Comparison of ENCODE assay signal across 9 mouse cellular contexts in the genomic region with DNA sequence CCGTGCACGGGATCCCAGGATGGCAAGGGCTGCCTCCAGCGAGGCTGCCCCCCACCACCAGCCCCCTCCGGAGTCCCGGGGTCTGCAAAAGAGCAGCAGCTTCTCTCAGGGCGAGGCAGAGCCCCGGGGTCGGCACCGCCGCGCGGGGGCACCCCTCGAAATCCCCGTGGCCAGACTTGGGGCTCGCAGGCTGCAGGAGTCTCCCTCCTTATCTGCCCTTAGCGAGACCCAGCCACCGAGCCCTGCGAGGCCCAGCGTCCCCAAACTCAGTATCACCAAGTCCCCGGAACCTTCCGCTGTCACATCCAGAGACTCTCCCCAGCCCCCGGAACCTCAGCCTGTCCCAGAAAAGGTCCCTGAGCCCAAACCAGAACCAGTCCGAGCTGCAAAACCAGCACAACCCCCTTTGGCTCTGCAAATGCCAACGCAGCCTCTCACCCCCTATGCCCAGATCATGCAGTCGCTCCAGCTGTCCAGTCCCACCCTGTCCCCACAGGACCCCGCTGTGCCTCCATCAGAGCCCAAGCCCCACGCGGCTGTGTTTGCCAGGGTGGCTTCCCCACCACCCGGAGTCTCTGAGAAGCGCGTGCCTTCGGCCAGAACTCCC. TPM values are rescaled to one million over a fixed set of nuclear protein-coding genes. Genes with fewer than 3 reads are reported as not detected.
DNase-seq lines count a peak whose midpoint lies in the region; ATAC-seq lines count a peak whose summit lies in the region.
"Had no signal": no experiment of that assay in that cellular context is flagged by ENCODE, and none has a peak within 500 bp of the region (broad histone marks: within the 10 kb centered on the region; RNA-seq: fewer than 3 reads in every experiment).

No protein-coding gene starts in this region.

- no peak for DNase-seq in kidney, adult 9 months
- no peak for DNase-seq in right cerebral cortex, postnatal 25 days
- DNase-seq in urinary bladder, adult 18-20 months (ENCODE audit: low spot score in 2 of 2): no peak
- no peak for DNase-seq in urinary bladder, postnatal 4 days (ENCODE audit: low spot score in 2 of 2)

- no peak overlapping the region for H3K27ac ChIP-seq in kidney, embryonic 14.5 days (ENCODE audit: low read depth, low read length)
- no peak overlapping the region for H3K27ac ChIP-seq in embryonic facial prominence, embryonic 12.5 days
- no peak overlapping the region for H3K27ac ChIP-seq in hindbrain, embryonic 13.5 days
- no peak overlapping the region for H3K27ac ChIP-seq in midbrain, embryonic 12.5 days (replicated peaks)

- H3K9ac ChIP-seq in kidney, embryonic 14.5 days (ENCODE audit: low read depth, low read length): peak overlapping the region; percentile 50; the same call in 1 of the 2 replicates
- peak overlapping the region; percentile 46 for H3K9ac ChIP-seq in embryonic facial prominence, embryonic 12.5 days
- peak overlapping the region; percentile 69 for H3K9ac ChIP-seq in hindbrain, embryonic 13.5 days
- H3K9ac ChIP-seq in midbrain, embryonic 12.5 days (replicated peaks): peak overlapping the region; percentile 43

- no peaks in the 10 kb centered on the region for H3K9me3 ChIP-seq in kidney, embryonic 14.5 days (ENCODE audit: control insufficient read depth, low read length)
- no peaks in the 10 kb centered on the region for H3K9me3 ChIP-seq in embryonic facial prominence, embryonic 12.5 days
- no peaks in the 10 kb centered on the region for H3K9me3 ChIP-seq in hindbrain, embryonic 13.5 days
- no peaks in the 10 kb centered on the region for H3K9me3 ChIP-seq in midbrain, embryonic 12.5 days
- H3K9me3 ChIP-seq: megakaryocyte, embryonic 14.5 days had no signal

- H3K4me1 ChIP-seq in kidney, embryonic 14.5 days (ENCODE audit: control insufficient read depth, insufficient read depth, low read length): peaks cover 22% of the 10 kb centered on the region
- H3K4me1 ChIP-seq in embryonic facial prominence, embryonic 12.5 days: peaks cover 24% of the 10 kb centered on the region
- peaks cover 40% of the 10 kb centered on the region for H3K4me1 ChIP-seq in hindbrain, embryonic 13.5 days (replicated peaks)
- H3K4me1 ChIP-seq in midbrain, embryonic 12.5 days: peaks cover 31% of the 10 kb centered on the region

- H3K27me3 ChIP-seq in kidney, embryonic 14.5 days (ENCODE audit: control insufficient read depth, insufficient read depth, low read length): peaks cover 37% of the 10 kb centered on the region
- H3K27me3 ChIP-seq in embryonic facial prominence, embryonic 12.5 days: peaks cover 46% of the 10 kb centered on the region
- H3K27me3 ChIP-seq in hindbrain, embryonic 13.5 days: peaks cover 77% of the 10 kb centered on the region
- peaks cover 55% of the 10 kb centered on the region for H3K27me3 ChIP-seq in midbrain, embryonic 12.5 days

- H3K4me2 ChIP-seq in kidney, embryonic 14.5 days (replicated peaks; ENCODE audit: low read depth, low read length): peak overlapping the region; percentile 61
- peak overlapping the region; percentile 67 for H3K4me2 ChIP-seq in embryonic facial prominence, embryonic 12.5 days (replicated peaks)
- H3K4me2 ChIP-seq in hindbrain, embryonic 13.5 days: peak overlapping the region; percentile 57
- H3K4me2 ChIP-seq in midbrain, embryonic 12.5 days (replicated peaks): peak overlapping the region; percentile 62

- ATAC-seq in kidney, embryonic 14.5 days (ENCODE audit: low FRiP score, low TSS enrichment): peak; percentile 41; the same call in 1 of the 2 replicates
- no peak for ATAC-seq in embryonic facial prominence, embryonic 12.5 days (ENCODE audit: insufficient number of reproducible peaks, insufficient read depth, low FRiP score, low TSS enrichment)
- ATAC-seq in hindbrain, embryonic 13.5 days (ENCODE audit: low FRiP score): 0 out of 2 replicates have a peak, but pooled peaks have one; percentile 9
- no peak; the same call in 1 of the 2 replicates for ATAC-seq in midbrain, embryonic 12.5 days (ENCODE audit: low FRiP score, low read depth)

- WGBS in kidney, embryonic 14.5 days: 7% methylated on average over 32 of the region's 32 CpGs
- WGBS in embryonic facial prominence, embryonic 12.5 days: 2% methylated on average over 31 of the region's 32 CpGs
- 5% methylated on average over 32 of the region's 32 CpGs for WGBS in hindbrain, embryonic 13.5 days
- WGBS in midbrain, embryonic 12.5 days: 2% methylated on average over 32 of the region's 32 CpGs

- peaks cover 8% of the 10 kb centered on the region; the same call in 1 of the 2 replicates for H3K36me3 ChIP-seq in kidney, embryonic 14.5 days (ENCODE audit: control insufficient read depth, insufficient read depth, low read length)
- H3K36me3 ChIP-seq in embryonic facial prominence, embryonic 12.5 days: 0 out of 2 replicates have a peak, but pooled peaks cover 7% of the 10 kb centered on the region
- peaks cover 18% of the 10 kb centered on the region; the same call in 1 of the 2 replicates for H3K36me3 ChIP-seq in hindbrain, embryonic 13.5 days
- H3K36me3 ChIP-seq in midbrain, embryonic 12.5 days: no peaks in the 10 kb centered on the region

- H3K4me3 ChIP-seq in kidney, embryonic 14.5 days (ENCODE audit: low read length): peak overlapping the region; percentile 37
- H3K4me3 ChIP-seq in embryonic facial prominence, embryonic 12.5 days: peak overlapping the region; percentile 35
- peak overlapping the region; percentile 35 for H3K4me3 ChIP-seq in hindbrain, embryonic 13.5 days
- peak overlapping the region; percentile 42 for H3K4me3 ChIP-seq in midbrain, embryonic 12.5 days

RNA-seq across cellular contexts. Expression of a gene that starts 13.4 kb away (rescaled TPM):
- 65.2 and 67.6 TPM in 2 replicates for polyA plus RNA-seq in kidney, embryonic 14.5 days (2014; fragmentation: Nextera tagmentation; extraction: Ambion mirVana)
- 61.1 and 64.6 TPM in 2 replicates for polyA plus RNA-seq in embryonic facial prominence, embryonic 12.5 days (2016; fragmentation: Nextera tagmentation; extraction: Ambion mirVana)
- polyA plus RNA-seq in hindbrain, embryonic 13.5 days (2015; fragmentation: Nextera tagmentation; extraction: Ambion mirVana): 84.0 and 84.4 TPM in 2 replicates
- polyA plus RNA-seq in midbrain, embryonic 12.5 days (2016; fragmentation: Nextera tagmentation; extraction: Ambion mirVana): 59.7 and 69.4 TPM in 2 replicates

RNA-seq across cellular contexts. Expression of a gene that starts 27.9 kb away (rescaled TPM):
- 0.32 and 0.41 TPM in 2 replicates for polyA plus RNA-seq in kidney, embryonic 14.5 days (2014; fragmentation: Nextera tagmentation; extraction: Ambion mirVana)
- 0.64 and 0.76 TPM in 2 replicates for polyA plus RNA-seq in embryonic facial prominence, embryonic 12.5 days (2016; fragmentation: Nextera tagmentation; extraction: Ambion mirVana)
- 25.9 and 29.3 TPM in 2 replicates for polyA plus RNA-seq in hindbrain, embryonic 13.5 days (2015; fragmentation: Nextera tagmentation; extraction: Ambion mirVana)
- polyA plus RNA-seq in midbrain, embryonic 12.5 days (2016; fragmentation: Nextera tagmentation; extraction: Ambion mirVana): 45.0 and 47.7 TPM in 2 replicates

RNA-seq across cellular contexts. Expression of a gene that starts 47.2 kb away (rescaled TPM):
- 39.6 and 43.5 TPM in 2 replicates for polyA plus RNA-seq in kidney, embryonic 14.5 days (2014; fragmentation: Nextera tagmentation; extraction: Ambion mirVana)
- polyA plus RNA-seq in embryonic facial prominence, embryonic 12.5 days (2016; fragmentation: Nextera tagmentation; extraction: Ambion mirVana): 26.1 and 26.7 TPM in 2 replicates
- 15.9 and 16.0 TPM in 2 replicates for polyA plus RNA-seq in hindbrain, embryonic 13.5 days (2015; fragmentation: Nextera tagmentation; extraction: Ambion mirVana)
- polyA plus RNA-seq in midbrain, embryonic 12.5 days (2016; fragmentation: Nextera tagmentation; extraction: Ambion mirVana): 12.9 and 14.5 TPM in 2 replicates

RNA-seq across cellular contexts. Expression of a gene that starts 56.8 kb away (rescaled TPM):
- polyA plus RNA-seq in kidney, embryonic 14.5 days (2014; fragmentation: Nextera tagmentation; extraction: Ambion mirVana): 37.1 and 41.4 TPM in 2 replicates
- 32.5 and 33.5 TPM in 2 replicates for polyA plus RNA-seq in embryonic facial prominence, embryonic 12.5 days (2016; fragmentation: Nextera tagmentation; extraction: Ambion mirVana)
- polyA plus RNA-seq in hindbrain, embryonic 13.5 days (2015; fragmentation: Nextera tagmentation; extraction: Ambion mirVana): 32.4 and 33.8 TPM in 2 replicates
- polyA plus RNA-seq in midbrain, embryonic 12.5 days (2016; fragmentation: Nextera tagmentation; extraction: Ambion mirVana): 35.9 and 36.3 TPM in 2 replicates

RNA-seq across cellular contexts. Expression of a gene that starts 57.0 kb away (rescaled TPM):
- 0.62 and 1.1 TPM in 2 replicates for polyA plus RNA-seq in kidney, embryonic 14.5 days (2014; fragmentation: Nextera tagmentation; extraction: Ambion mirVana)
- 2.5 and 3.1 TPM in 2 replicates for polyA plus RNA-seq in embryonic facial prominence, embryonic 12.5 days (2016; fragmentation: Nextera tagmentation; extraction: Ambion mirVana)
- polyA plus RNA-seq in hindbrain, embryonic 13.5 days (2015; fragmentation: Nextera tagmentation; extraction: Ambion mirVana): 43.7 and 45.0 TPM in 2 replicates
- polyA plus RNA-seq in midbrain, embryonic 12.5 days (2016; fragmentation: Nextera tagmentation; extraction: Ambion mirVana): 26.5 and 27.6 TPM in 2 replicates

Comparison
In these comparisons a context has a peak if more than half of its experiments do, and no peak if none do; other contexts are left out.
1. ATAC-seq: peak in kidney, embryonic 14.5 days (single experiment) and hindbrain, embryonic 13.5 days (single experiment); none in embryonic facial prominence, embryonic 12.5 days (single experiment) and midbrain, embryonic 12.5 days (single experiment).
2. RNA of a gene that starts 27.9 kb away (polyA plus RNA-seq): 45.0 to 47.7 TPM in midbrain, embryonic 12.5 days and 25.9 to 29.3 TPM in hindbrain, embryonic 13.5 days; 0.64 to 0.76 TPM in embryonic facial prominence, embryonic 12.5 days and 0.32 to 0.41 TPM in kidney, embryonic 14.5 days; every median in the first group is over 10 times any median in the second.
3. Peak in every context shown above with its lines, with median percentiles within 50 percentile points of each other: H3K4me2 ChIP-seq, H3K4me3 ChIP-seq and H3K9ac ChIP-seq.